Mouse (Mus musculus) neural tube, embryonic 12.5 days (tissue): Measurements from ENCODE around the gene Sypl. TPM values are rescaled to one million over a fixed set of nuclear protein-coding genes. Genes with fewer than 3 reads are reported as not detected.

ENCODE experiments used
- ATAC-seq: fragments of 200-750 bp; cut with Nextera tagmentation; 2 replicates; pipeline ENCODE4 v1.8.0; 2017; ENCODE audit warnings: low read depth, mild to moderate bottlenecking, moderate TSS enrichment, moderate library complexity; ENCODE audit not compliant: low FRiP score
- H3K27ac ChIP-seq: fragments of 300-500 bp; sonication (generic); 2 replicates; pipeline ENCODE4 v1.5.1; 2016
- H3K27me3 ChIP-seq: fragments of 300-500 bp; sonication (generic); replicated peaks from 2 replicates; pipeline ENCODE4 v1.6.1; 2016; ENCODE audit warnings: mild to moderate bottlenecking
- H3K36me3 ChIP-seq: fragments of 300-500 bp; sonication (generic); 2 replicates; pipeline ENCODE4 v1.6.1; 2016; ENCODE audit warnings: mild to moderate bottlenecking
- H3K4me1 ChIP-seq: fragments of 300-500 bp; sonication (generic); 2 replicates; pipeline ENCODE4 v1.6.1; 2016
- H3K4me2 ChIP-seq: fragments of 300-500 bp; sonication (generic); replicated peaks from 2 replicates; pipeline ENCODE4 v1.6.1; 2016; ENCODE audit warnings: mild to moderate bottlenecking
- H3K4me3 ChIP-seq: fragments of 300-500 bp; sonication (generic); 2 replicates; pipeline ENCODE4 v1.5.1; 2016
- H3K9ac ChIP-seq: fragments of 300-500 bp; sonication (generic); 2 replicates; pipeline ENCODE4 v1.6.1; 2016; ENCODE audit warnings: mild to moderate bottlenecking
- H3K9me3 ChIP-seq: fragments of 300-500 bp; sonication (generic); 2 replicates; pipeline ENCODE4 v1.6.1; 2016; ENCODE audit warnings: mild to moderate bottlenecking
- WGBS: fragments of 180-500 bp; shearing (Covaris S2); methylation state at CpG from one replicate; pipeline ENCODE4 v1.1.7; 2016; 5-methylcytosine and 5-hydroxymethylcytosine counted together
- polyA plus RNA-seq: library from polyadenylated mRNA; unstranded; fragments of >200 nt; fragmentation: Nextera tagmentation; extraction: Ambion mirVana; gene quantifications from 2 replicates; pipeline ENCODE4 v1.2.1, GENCODE M21; 2016

The Sypl gene
- polyA plus RNA-seq, 1 experiment from 2014 or later: 44.3 TPM

- H3K4me2 ChIP-seq: no peak overlapping the region
- 33% methylated on average over 3 of the region's 3 CpGs for WGBS
Observed at GRCm38 (mm10) chr12:32924245-32924644, 29.4 kb upstream of the Sypl start.

GRCm38 (mm10) chr12:32926331-32927172 is 27.1 kb upstream of the Sypl start:
- 57% methylated on average over 18 of the region's 18 CpGs for WGBS
- H3K9ac ChIP-seq: 0 out of 2 replicates have a peak overlapping the region, but pooled peaks have one; percentile 6
- ATAC-seq: peak; percentile 77
- H3K4me3 ChIP-seq: no peak overlapping the region
- H3K36me3 ChIP-seq: no peaks in the 10 kb centered on the region
- H3K4me2 ChIP-seq: peak overlapping the region; percentile 17; the same call in 1 of the 2 replicates
- H3K27me3 ChIP-seq: no peaks in the 10 kb centered on the region
- no peaks in the 10 kb centered on the region for H3K9me3 ChIP-seq
- H3K4me1 ChIP-seq: peaks cover 11% of the 10 kb centered on the region
- no peak overlapping the region for H3K27ac ChIP-seq

More at GRCm38 (mm10) chr12:32924245-32924644, 29.4 kb upstream of the Sypl start:
- Histone ChIP-seq H3K27ac (no peak overlapping the region), H3K4me1 (peaks cover 11% of the 10 kb centered on the region), H3K4me3 (no peak overlapping the region), H3K27me3 (no peaks in the 10 kb centered on the region), H3K36me3 (no peaks in the 10 kb centered on the region), H3K9ac (no peak overlapping the region), H3K9me3 (no peaks in the 10 kb centered on the region)
- ATAC-seq: no peak

GRCm38 (mm10) chr12:32927231-32927835 is 26.4 kb upstream of the Sypl start:
- ATAC-seq: no peak
- no peaks in the 10 kb centered on the region for H3K9me3 ChIP-seq
- H3K27me3 ChIP-seq: no peaks in the 10 kb centered on the region
- H3K4me1 ChIP-seq: peaks cover 11% of the 10 kb centered on the region
- WGBS: 87% methylated on average over 10 of the region's 10 CpGs
- H3K36me3 ChIP-seq: no peaks in the 10 kb centered on the region
- no peak overlapping the region for H3K9ac ChIP-seq
- H3K4me2 ChIP-seq: no peak overlapping the region
- no peak overlapping the region for H3K4me3 ChIP-seq
- no peak overlapping the region for H3K27ac ChIP-seq

- no peak overlapping the region for H3K9ac ChIP-seq
- no peaks in the 10 kb centered on the region for H3K9me3 ChIP-seq
- no peaks in the 10 kb centered on the region for H3K27me3 ChIP-seq
- 55% methylated on average over 3 of the region's 3 CpGs for WGBS
- H3K4me3 ChIP-seq: no peak overlapping the region
- peaks cover 11% of the 10 kb centered on the region for H3K4me1 ChIP-seq
- no peak overlapping the region for H3K27ac ChIP-seq
- H3K4me2 ChIP-seq: no peak overlapping the region
- ATAC-seq: no peak
- H3K36me3 ChIP-seq: no peaks in the 10 kb centered on the region
Observed at GRCm38 (mm10) chr12:32928180-32928579, 25.5 kb upstream of the Sypl start.

GRCm38 (mm10) chr12:32929831-32930513 is 23.7 kb upstream of the Sypl start:
- Histone ChIP-seq H3K9ac (no peak overlapping the region), H3K4me1 (peaks cover 11% of the 10 kb centered on the region), H3K4me3 (no peak overlapping the region), H3K36me3 (no peaks in the 10 kb centered on the region), H3K9me3 (no peaks in the 10 kb centered on the region), H3K27me3 (no peaks in the 10 kb centered on the region), H3K4me2 (no peak overlapping the region), H3K27ac (no peak overlapping the region)
- WGBS: 84% methylated on average over 11 of the region's 11 CpGs
- ATAC-seq: no peak

- no peak for ATAC-seq
- Histone ChIP-seq H3K9ac (no peak overlapping the region), H3K27ac (no peak overlapping the region), H3K4me2 (no peak overlapping the region), H3K36me3 (no peaks in the 10 kb centered on the region), H3K27me3 (no peaks in the 10 kb centered on the region), H3K9me3 (no peaks in the 10 kb centered on the region), H3K4me1 (peaks cover 11% of the 10 kb centered on the region), H3K4me3 (no peak overlapping the region)
- WGBS: 81% methylated on average over 7 of the region's 7 CpGs
Observed at GRCm38 (mm10) chr12:32930566-32930965, 23.1 kb upstream of the Sypl start.

- H3K27ac ChIP-seq: no peak overlapping the region
- 86% methylated on average over 4 of the region's 4 CpGs for WGBS
- no peaks in the 10 kb centered on the region for H3K36me3 ChIP-seq
- no peaks in the 10 kb centered on the region for H3K27me3 ChIP-seq
- no peak overlapping the region for H3K9ac ChIP-seq
- no peaks in the 10 kb centered on the region for H3K9me3 ChIP-seq
- no peak overlapping the region for H3K4me3 ChIP-seq
- no peak for ATAC-seq
- no peaks in the 10 kb centered on the region for H3K4me1 ChIP-seq
- no peak overlapping the region for H3K4me2 ChIP-seq
Observed at GRCm38 (mm10) chr12:32936246-32936946, 17.3 kb upstream of the Sypl start.

GRCm38 (mm10) chr12:32941141-32941540 is 12.6 kb upstream of the Sypl start:
- no peaks in the 10 kb centered on the region for H3K9me3 ChIP-seq
- H3K36me3 ChIP-seq: no peaks in the 10 kb centered on the region
- H3K9ac ChIP-seq: no peak overlapping the region
- H3K4me1 ChIP-seq: peaks cover 7% of the 10 kb centered on the region; the same call in 1 of the 2 replicates
- H3K4me3 ChIP-seq: no peak overlapping the region
- H3K4me2 ChIP-seq: no peak overlapping the region
- H3K27ac ChIP-seq: no peak overlapping the region
- 88% methylated on average over 4 of the region's 4 CpGs for WGBS
- H3K27me3 ChIP-seq: no peaks in the 10 kb centered on the region
- ATAC-seq: no peak

- H3K9ac ChIP-seq: no peak overlapping the region
- no peaks in the 10 kb centered on the region for H3K9me3 ChIP-seq
- H3K27me3 ChIP-seq: no peaks in the 10 kb centered on the region
- no peak overlapping the region for H3K4me3 ChIP-seq
- WGBS: 40% methylated on average over 4 of the region's 4 CpGs
- H3K4me1 ChIP-seq: peaks cover 7% of the 10 kb centered on the region; the same call in 1 of the 2 replicates
- no peaks in the 10 kb centered on the region for H3K36me3 ChIP-seq
- no peak overlapping the region for H3K27ac ChIP-seq
- no peak overlapping the region for H3K4me2 ChIP-seq
- ATAC-seq: no peak
Observed at GRCm38 (mm10) chr12:32943347-32943746, 10.3 kb upstream of the Sypl start.

- 69% methylated on average over 3 of the region's 3 CpGs for WGBS
- no peak overlapping the region for H3K9ac ChIP-seq
- H3K4me1 ChIP-seq: peaks cover 7% of the 10 kb centered on the region; the same call in 1 of the 2 replicates
- H3K27ac ChIP-seq: no peak overlapping the region
- no peak overlapping the region for H3K4me2 ChIP-seq
- no peaks in the 10 kb centered on the region for H3K36me3 ChIP-seq
- H3K4me3 ChIP-seq: no peak overlapping the region
- no peaks in the 10 kb centered on the region for H3K9me3 ChIP-seq
- H3K27me3 ChIP-seq: no peaks in the 10 kb centered on the region
- ATAC-seq: no peak
Observed at GRCm38 (mm10) chr12:32943951-32944350, 9.7 kb upstream of the Sypl start.

- Histone ChIP-seq H3K27ac (no peak overlapping the region), H3K9ac (no peak overlapping the region), H3K27me3 (no peaks in the 10 kb centered on the region), H3K9me3 (no peaks in the 10 kb centered on the region), H3K4me3 (no peak overlapping the region), H3K4me2 (no peak overlapping the region), H3K4me1 (peaks cover 7% of the 10 kb centered on the region; the same call in 1 of the 2 replicates), H3K36me3 (no peaks in the 10 kb centered on the region)
- ATAC-seq: no peak
- 52% methylated on average over 8 of the region's 8 CpGs for WGBS
Observed at GRCm38 (mm10) chr12:32944884-32945454, 8.7 kb upstream of the Sypl start.
